Mouse (Mus musculus) c-Kit-positive CD71-positive TER-119-negative erythroid progenitor cells, embryonic 14.5 days (primary cell): ENCODE data around the gene Mdga2.

Experiments
- DNase-seq: peaks from one replicate; pipeline ENCODE4 v3.0.0-alpha.2; 2013; ENCODE audit warnings: low read depth

Mdga2 gene

DNA sequence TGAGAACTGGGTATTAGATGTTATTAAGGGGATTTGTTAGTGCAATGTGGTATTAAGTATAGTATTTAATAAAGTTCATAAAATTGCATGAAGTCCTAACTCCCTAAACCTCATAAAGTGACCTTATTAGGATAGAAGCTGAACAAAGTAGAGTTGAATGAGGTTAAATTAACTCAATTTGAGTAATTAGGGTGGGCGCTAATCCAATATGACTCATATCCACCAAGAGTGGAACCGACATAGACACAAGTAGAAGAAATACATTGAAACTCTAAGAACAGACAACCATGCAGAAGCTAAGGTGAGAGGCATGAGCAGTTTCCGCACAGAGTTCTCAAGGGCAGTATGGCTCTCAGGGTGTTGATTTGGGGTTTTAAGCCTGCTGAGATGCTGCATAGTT, 165.7 kb downstream of the Mdga2 start:
- DNase-seq = no peak

GRCm38 (mm10) chr12:67045099-67045750, 177.1 kb downstream of the Mdga2 start:
- no peak for DNase-seq

- no peak for DNase-seq
Observed at GRCm38 (mm10) chr12:67041865-67042264, 180.5 kb downstream of the Mdga2 start.

- no peak for DNase-seq
Observed at GRCm38 (mm10) chr12:67035509-67036261, 186.7 kb downstream of the Mdga2 start.

GRCm38 (mm10) chr12:67017192-67017591, 205.2 kb downstream of the Mdga2 start:
- DNase-seq = no peak

DNA sequence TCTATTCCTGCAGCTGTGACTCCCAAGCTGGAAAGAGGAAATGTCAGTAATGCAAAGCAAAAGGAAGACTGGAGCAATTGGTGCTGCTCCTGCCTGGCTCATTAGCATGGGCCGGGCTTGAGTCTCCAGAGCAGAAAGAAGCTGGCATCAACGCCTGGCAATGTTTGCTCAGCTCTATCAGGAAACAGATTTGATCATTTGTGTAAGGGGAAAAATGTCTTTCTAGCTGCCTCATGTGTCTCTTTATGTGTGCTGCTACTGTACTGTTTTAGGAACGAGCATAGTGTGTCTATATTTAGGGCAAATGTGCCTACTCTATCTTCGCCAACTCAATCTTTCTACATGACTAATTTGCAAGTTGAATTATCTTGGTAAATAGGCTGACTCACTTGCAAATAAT, 211.0 kb downstream of the Mdga2 start:
- DNase-seq = no peak

GRCm38 (mm10) chr12:67010318-67010717, 212.0 kb downstream of the Mdga2 start:
- no peak for DNase-seq

DNA sequence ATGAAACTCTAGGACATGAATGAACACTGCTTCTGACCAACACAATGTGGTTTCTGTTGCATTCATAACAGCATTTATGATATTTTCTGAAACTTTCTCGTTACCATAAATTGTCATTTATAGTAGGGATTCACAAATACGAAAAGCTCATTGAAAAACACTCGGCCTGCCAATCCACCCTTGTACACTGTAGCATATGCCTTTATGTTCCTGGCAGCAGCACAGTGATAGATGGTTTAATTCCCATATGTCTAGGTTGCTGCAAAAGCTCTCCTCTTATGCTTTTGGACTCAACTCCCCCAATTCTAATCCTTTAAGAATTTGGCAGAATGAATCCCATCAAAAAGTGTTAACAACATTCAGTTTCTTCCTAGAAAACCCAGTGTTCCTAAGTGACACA, 213.2 kb downstream of the Mdga2 start:
- no peak for DNase-seq

- DNase-seq = no peak
Observed at GRCm38 (mm10) chr12:66954129-66954528, 268.2 kb downstream of the Mdga2 start.

DNA sequence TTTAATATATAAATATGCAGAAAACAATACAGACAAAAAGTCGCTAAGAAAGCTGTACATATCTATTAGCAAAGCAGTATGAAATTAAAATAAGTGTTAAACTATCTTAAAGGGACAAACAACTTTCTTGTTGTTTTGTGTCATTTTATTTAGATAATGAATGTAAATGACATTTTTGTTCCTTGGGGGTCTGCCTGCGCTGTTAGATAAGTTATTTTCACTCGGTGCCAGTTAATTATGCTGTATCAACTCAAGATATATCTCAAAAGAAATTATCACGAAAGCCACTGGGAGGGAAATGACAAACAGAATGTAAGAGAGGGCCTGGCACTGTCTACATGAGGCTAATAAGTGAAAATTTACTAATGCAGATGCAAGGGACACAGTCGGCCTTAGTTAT, 306.6 kb downstream of the Mdga2 start:
- no peak for DNase-seq

GRCm38 (mm10) chr12:66899366-66899765, 323.0 kb downstream of the Mdga2 start:
- no peak for DNase-seq

- DNase-seq = no peak
Observed at GRCm38 (mm10) chr12:66896790-66897189, 325.6 kb downstream of the Mdga2 start.

DNA sequence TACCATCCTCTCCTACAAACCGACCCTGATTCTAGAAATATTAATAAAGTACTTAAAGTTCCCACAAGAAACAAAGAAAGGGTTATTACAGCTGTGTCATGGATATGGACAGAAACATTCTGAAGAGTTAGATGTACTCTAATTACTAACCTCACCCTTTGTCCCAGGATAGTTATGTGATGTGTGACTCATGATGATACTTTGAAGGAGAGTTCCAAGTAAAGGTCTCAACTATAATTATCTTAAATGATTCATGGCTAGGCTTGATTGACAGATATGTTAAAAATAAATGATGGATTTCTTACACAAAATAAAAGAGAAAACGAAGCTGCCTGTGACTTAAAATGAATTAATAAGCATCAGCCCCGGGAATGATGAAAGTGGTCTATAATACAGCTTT, 332.1 kb downstream of the Mdga2 start:
- DNase-seq = no peak

- DNase-seq = no peak
Observed at GRCm38 (mm10) chr12:66889276-66889675, 333.1 kb downstream of the Mdga2 start.

- no peak for DNase-seq
Observed at GRCm38 (mm10) chr12:66888636-66889035, 333.7 kb downstream of the Mdga2 start.

DNA sequence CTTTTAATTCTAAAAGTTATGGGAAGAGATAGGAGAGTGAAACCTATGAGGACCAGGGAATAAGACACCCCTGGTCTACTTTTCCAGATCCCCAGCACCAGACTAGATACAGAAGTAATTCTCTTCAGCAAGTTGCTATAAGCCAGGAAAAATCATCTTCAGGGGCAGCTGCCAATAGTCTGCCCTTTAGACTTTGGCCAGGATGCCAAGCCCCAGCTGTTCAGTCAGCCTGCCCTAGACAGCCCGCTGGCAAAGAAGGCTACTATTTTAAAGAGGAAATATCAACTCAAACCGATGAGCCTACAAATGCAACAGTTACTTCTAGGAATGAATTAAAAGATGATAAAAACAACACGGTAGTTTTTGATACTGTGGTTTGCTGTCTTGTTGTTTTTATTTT, 356.1 kb downstream of the Mdga2 start:
- no peak for DNase-seq

GRCm38 (mm10) chr12:66853167-66853566, 369.2 kb downstream of the Mdga2 start:
- DNase-seq = no peak

DNA sequence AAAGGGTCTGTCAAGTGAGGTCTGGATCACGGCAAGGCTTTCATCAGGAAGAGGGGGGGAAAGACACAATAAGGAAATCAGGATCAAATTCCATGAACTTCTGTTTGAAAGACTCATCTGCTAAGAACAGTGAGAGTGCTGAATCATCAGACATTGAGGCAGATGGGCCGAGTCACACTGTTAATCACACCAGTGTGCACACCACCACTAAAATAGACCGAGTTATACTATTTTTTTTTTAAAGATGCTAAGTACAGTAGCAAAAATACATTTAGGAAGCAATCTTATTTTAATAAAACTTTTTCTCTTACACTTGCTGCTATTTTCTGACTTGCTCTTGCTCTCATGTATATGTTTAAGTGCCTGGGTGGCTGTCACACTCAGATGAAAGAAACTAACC, 382.0 kb downstream of the Mdga2 start:
- no peak for DNase-seq

GRCm38 (mm10) chr12:66755653-66756052, 466.7 kb downstream of the Mdga2 start:
- no peak for DNase-seq

DNA sequence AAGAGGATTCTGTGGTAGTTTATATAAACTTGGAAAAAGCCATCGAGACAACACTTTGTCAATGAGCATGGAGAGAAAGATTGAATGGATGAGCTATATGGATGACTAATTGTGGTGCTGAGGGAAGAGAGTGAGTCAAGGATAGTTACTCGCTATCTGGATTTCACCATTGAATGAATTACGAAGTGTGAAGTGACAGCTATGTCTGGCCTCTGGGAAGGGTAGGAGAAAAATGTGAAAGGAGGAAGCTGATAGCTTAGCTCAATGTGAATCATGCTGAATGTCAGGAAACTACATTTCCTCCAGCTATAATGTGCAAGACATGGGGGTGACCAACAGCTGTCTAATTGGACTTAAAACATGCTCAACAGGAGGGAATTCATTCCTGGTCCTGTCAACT, 487.8 kb downstream of the Mdga2 start:
- DNase-seq = no peak

- no peak for DNase-seq
Observed at GRCm38 (mm10) chr12:66724474-66724873, 497.9 kb downstream of the Mdga2 start.

DNA sequence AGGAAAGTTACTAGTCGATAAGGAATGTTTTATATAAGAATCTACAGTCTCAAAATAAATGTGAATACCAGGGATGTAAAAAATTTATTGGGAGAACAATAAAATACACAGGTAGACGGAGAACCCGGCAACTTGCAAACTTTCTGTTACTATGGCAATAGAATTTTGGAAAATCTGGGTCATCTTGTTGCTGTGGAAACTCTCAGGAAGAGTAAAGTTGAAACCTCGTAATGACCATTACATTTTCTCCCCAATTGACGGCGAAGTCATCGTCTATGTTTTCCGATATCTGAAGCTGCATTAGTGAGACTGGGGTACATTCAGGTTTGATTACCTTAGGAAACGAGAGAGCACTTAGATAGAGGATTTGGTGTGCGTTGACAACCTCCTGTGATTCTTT, 514.0 kb downstream of the Mdga2 start:
- no peak for DNase-seq

DNA sequence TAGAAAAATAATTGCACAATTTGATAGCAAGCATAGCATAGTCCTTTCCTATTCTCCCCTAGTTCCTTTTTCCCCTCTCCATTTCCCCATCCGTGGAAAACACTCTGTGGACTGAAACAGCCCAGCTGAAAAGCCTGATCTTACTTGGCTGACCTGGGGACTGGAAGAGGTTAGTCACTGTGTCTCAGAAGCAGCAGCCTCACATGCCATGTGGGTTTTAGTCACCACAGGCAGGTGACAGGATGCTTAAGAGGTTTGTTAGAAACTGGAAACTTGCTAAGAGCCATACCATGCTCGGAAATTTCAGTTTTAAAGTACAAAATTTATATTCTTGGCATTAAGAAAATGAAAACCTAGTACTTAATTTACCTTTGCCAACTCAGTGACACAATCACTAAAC, 514.9 kb downstream of the Mdga2 start:
- no peak for DNase-seq

DNA sequence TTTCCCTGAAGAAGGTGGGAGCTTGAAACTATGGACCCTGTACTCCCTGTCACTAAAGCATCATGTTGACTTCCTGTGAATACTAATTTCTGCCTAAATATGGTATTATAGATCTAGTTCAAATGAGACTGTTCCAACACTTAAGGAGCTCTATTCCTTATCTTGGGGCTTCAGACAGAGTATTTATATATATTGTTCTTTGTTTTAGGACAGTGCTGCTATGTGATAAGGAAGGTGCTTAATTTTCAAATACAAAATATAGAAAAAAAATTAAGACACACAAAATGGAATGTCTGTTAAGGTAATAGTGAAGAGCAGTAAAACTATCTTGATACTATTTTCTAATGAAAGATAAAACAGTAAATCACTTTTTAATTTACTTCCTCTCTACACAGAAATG, 517.3 kb downstream of the Mdga2 start:
- no peak for DNase-seq
